In the genomic region with DNA sequence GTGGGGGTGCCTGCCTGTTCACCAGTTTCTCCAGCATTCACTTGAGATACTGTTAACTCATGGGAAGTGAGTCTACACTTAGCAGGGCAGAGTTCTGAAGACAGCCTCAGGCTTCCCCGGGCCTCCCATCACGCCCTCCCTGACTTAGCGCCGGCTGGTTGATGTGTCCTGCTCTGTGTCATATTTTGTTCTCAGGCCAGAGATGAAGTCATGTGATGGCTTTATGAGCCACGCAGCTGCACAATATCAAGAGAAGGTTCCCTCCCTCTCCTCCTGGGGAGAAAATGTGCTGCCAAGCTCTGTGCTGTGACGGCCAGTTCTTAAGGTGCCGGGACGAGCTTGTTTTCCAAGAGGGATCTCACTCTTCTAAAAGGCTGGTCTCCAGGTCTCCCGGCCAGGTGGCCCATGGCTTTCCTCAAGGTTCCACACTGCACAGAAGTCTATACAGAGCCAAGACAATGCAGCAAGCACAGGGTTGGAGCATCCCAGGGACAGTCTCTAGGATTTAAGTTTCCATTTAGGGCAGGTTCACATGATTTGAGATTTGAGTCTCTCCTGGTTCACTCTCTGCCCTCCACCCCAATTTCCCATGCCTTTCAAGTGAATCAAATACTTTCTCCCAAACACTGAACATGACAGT, we compare ENCODE assay signal across 10 mouse cellular contexts.
DNase-seq lines count a peak whose midpoint lies in the region; ATAC-seq and TF ChIP-seq lines count a peak whose summit lies in the region.
"Had no signal": no experiment of that assay in that cellular context is flagged by ENCODE, and none has a peak within 500 bp of the region (broad histone marks: within the 10 kb centered on the region; RNA-seq: fewer than 3 reads in every experiment).

No protein-coding gene starts in this region.

- no peak overlapping the region for H3K4me2 ChIP-seq in midbrain, embryonic 15.5 days
- H3K4me2 ChIP-seq in limb, embryonic 14.5 days (replicated peaks; ENCODE audit: low read depth, low read length, severe bottlenecking), result no peak overlapping the region
- no peak overlapping the region for H3K4me2 ChIP-seq in neural tube, embryonic 15.5 days
- H3K4me2 ChIP-seq: neural tube, embryonic 12.5 days had no signal

- 91% methylated on average over 9 of the region's 9 CpGs for WGBS in midbrain, embryonic 10.5 days
- WGBS in midbrain, embryonic 15.5 days, result 86% methylated on average over 9 of the region's 9 CpGs
- 52% methylated on average over 9 of the region's 9 CpGs for WGBS in limb, embryonic 14.5 days
- 84% methylated on average over 9 of the region's 9 CpGs for WGBS in neural tube, embryonic 15.5 days

- H3K4me3 ChIP-seq in midbrain, embryonic 10.5 days, result no peak overlapping the region
- H3K4me3 ChIP-seq in midbrain, embryonic 15.5 days, result no peak overlapping the region
- H3K4me3 ChIP-seq in limb, embryonic 14.5 days (replicated peaks; ENCODE audit: low read length), result no peak overlapping the region
- no peak overlapping the region for H3K4me3 ChIP-seq in neural tube, embryonic 15.5 days (replicated peaks)
- H3K4me3 ChIP-seq: neural tube, embryonic 12.5 days had no signal

- H3K9ac ChIP-seq in midbrain, embryonic 15.5 days, result no peak overlapping the region
- no peak overlapping the region for H3K9ac ChIP-seq in limb, embryonic 14.5 days (ENCODE audit: low read depth, low read length, severe bottlenecking)
- no peak overlapping the region for H3K9ac ChIP-seq in neural tube, embryonic 15.5 days (replicated peaks)
- H3K9ac ChIP-seq: neural tube, embryonic 12.5 days had no signal

- H3K9me3 ChIP-seq in midbrain, embryonic 10.5 days (replicated peaks), result peaks cover 11% of the 10 kb centered on the region
- 0 out of 2 replicates have a peak, but pooled peaks cover 4% of the 10 kb centered on the region for H3K9me3 ChIP-seq in midbrain, embryonic 15.5 days
- H3K9me3 ChIP-seq in limb, embryonic 14.5 days (ENCODE audit: control insufficient read depth, low read length), result peaks cover 8% of the 10 kb centered on the region; the same call in 1 of the 2 replicates
- no peaks in the 10 kb centered on the region for H3K9me3 ChIP-seq in neural tube, embryonic 15.5 days (replicated peaks)

- intact Hi-C loops in heart, postnatal 25 days (cut with DNase I), result no loop called here

- peaks cover 23% of the 10 kb centered on the region for H3K4me1 ChIP-seq in midbrain, embryonic 10.5 days
- no peaks in the 10 kb centered on the region for H3K4me1 ChIP-seq in midbrain, embryonic 15.5 days
- peaks cover 32% of the 10 kb centered on the region for H3K4me1 ChIP-seq in limb, embryonic 14.5 days (ENCODE audit: control insufficient read depth, insufficient read depth, low read length)
- H3K4me1 ChIP-seq in neural tube, embryonic 15.5 days, result peaks cover 3% of the 10 kb centered on the region; the same call in 1 of the 2 replicates

- H3K36me3 ChIP-seq in midbrain, embryonic 10.5 days, result no peaks in the 10 kb centered on the region
- H3K36me3 ChIP-seq in midbrain, embryonic 15.5 days (replicated peaks), result no peaks in the 10 kb centered on the region
- no peaks in the 10 kb centered on the region for H3K36me3 ChIP-seq in limb, embryonic 14.5 days (ENCODE audit: control insufficient read depth, insufficient read depth, low read length)
- H3K36me3 ChIP-seq in neural tube, embryonic 15.5 days, result no peaks in the 10 kb centered on the region
- H3K36me3 ChIP-seq: neural tube, embryonic 12.5 days had no signal

- H3K27ac ChIP-seq in midbrain, embryonic 10.5 days (replicated peaks), result peak overlapping the region; percentile 33; the same call in 1 of the 2 replicates
- no peak overlapping the region for H3K27ac ChIP-seq in midbrain, embryonic 15.5 days
- H3K27ac ChIP-seq in limb, embryonic 14.5 days (replicated peaks; ENCODE audit: low read depth, low read length), result peak overlapping the region; percentile 71
- no peak overlapping the region for H3K27ac ChIP-seq in neural tube, embryonic 15.5 days (replicated peaks)
- H3K27ac ChIP-seq: neural tube, embryonic 12.5 days had no signal

- TF ChIP-seq POLR2A in limb, embryonic 14.5 days (IDR thresholded peaks at IDR 0.05; ENCODE audit: borderline replicate concordance, extremely low read depth, insufficient read depth, insufficient read length), result no peak

- no peak for DNase-seq in midbrain, embryonic 10.5 days (ENCODE audit: low spot score)
- DNase-seq in heart, postnatal 25 days (ENCODE audit: low spot score), result peak; percentile 77
- peak; percentile 76 for DNase-seq in limb, embryonic 14.5 days (ENCODE audit: low spot score)
- DNase-seq in urinary bladder, postnatal 25 days (ENCODE audit: low spot score), result peak; percentile 29
- DNase-seq in MN1 (ENCODE audit: low spot score), result no peak
- no peak for DNase-seq in frontal cortex, postnatal 36 days (ENCODE audit: low spot score in 2 of 2)

- no peaks in the 10 kb centered on the region; the same call in 1 of the 2 replicates for H3K27me3 ChIP-seq in midbrain, embryonic 10.5 days (ENCODE audit: low read depth, poor library complexity, severe bottlenecking)
- H3K27me3 ChIP-seq in midbrain, embryonic 15.5 days (replicated peaks), result no peaks in the 10 kb centered on the region
- no peaks in the 10 kb centered on the region for H3K27me3 ChIP-seq in limb, embryonic 14.5 days (ENCODE audit: control insufficient read depth, insufficient read depth, low read length)
- no peaks in the 10 kb centered on the region for H3K27me3 ChIP-seq in neural tube, embryonic 15.5 days (replicated peaks)
- H3K27me3 ChIP-seq: neural tube, embryonic 12.5 days had no signal

- no peak for ATAC-seq in midbrain, embryonic 15.5 days (replicated peaks)
- ATAC-seq in limb, embryonic 14.5 days (ENCODE audit: low FRiP score, low read depth), result peak; percentile 81
- ATAC-seq in neural tube, embryonic 15.5 days (ENCODE audit: low FRiP score), result no peak
- ATAC-seq: Patski had no signal

Comparison
In these comparisons a context has a peak if more than half of its experiments do, and no peak if none do; other contexts are left out.
1. H3K27ac ChIP-seq: peak in midbrain, embryonic 10.5 days (single experiment) and limb, embryonic 14.5 days (single experiment); none in midbrain, embryonic 15.5 days (single experiment) and neural tube, embryonic 15.5 days (single experiment).
2. DNase-seq: peak in heart, postnatal 25 days (single experiment), limb, embryonic 14.5 days (single experiment) and urinary bladder, postnatal 25 days (single experiment); none in midbrain, embryonic 10.5 days (single experiment), MN1 (single experiment) and frontal cortex, postnatal 36 days (0 of 2).